Mouse (Mus musculus) bone marrow macrophage, adult 2 months (primary cell): Measurements from ENCODE around the gene Ddc.

Experiments
- CTCF ChIP-seq: IDR thresholded peaks from 2 replicates; pipeline ENCODE4 v1.5.1; 2012; ENCODE audit warnings: low read depth, mild to moderate bottlenecking, low read length, moderate library complexity
- POLR2A ChIP-seq: IDR thresholded peaks from 2 replicates; pipeline ENCODE4 v1.6.1; 2012; ENCODE audit warnings: mild to moderate bottlenecking, low read depth, low read length, borderline replicate concordance

DNA sequence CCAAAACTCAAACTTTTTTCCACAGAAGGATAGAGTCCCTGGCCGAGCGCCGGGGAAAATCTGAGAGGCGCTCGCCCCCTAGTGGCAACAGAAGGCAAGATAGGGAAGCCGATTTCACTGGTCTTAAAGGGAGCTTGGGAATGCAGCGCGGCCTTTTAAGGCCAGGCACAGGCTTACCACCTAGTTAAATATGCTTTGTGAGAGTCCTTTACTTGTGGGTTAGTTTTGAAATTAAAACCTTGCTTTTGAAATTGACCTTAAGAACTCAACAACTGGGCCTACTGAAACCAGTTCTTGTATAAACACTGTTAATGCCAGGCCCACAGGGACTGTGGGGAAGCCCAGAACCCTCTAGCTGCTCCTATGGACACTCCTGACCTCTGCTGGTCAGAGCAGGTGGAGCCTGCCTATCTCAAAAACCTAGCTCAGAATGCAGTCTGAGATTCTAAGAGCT is 109.4 kb downstream of the Ddc start:
- TF ChIP-seq POLR2A: no peak
- peak; percentile 45 for TF ChIP-seq CTCF
